Mouse (Mus musculus): Measurements from ENCODE around the gene Tysnd1. TPM values are rescaled to one million over a fixed set of nuclear protein-coding genes. Genes with fewer than 3 reads are reported as not detected.

Tysnd1 gene
- polyA plus RNA-seq, 1 experiment from 2014 or later: 31.4 TPM

- no peaks in the 10 kb centered on the region for H3K9me3 ChIP-seq (replicated peaks)
- H3K4me3 ChIP-seq (replicated peaks): no peak overlapping the region
- H3K27ac ChIP-seq (replicated peaks): no peak overlapping the region
- WGBS: 95% methylated on average over 8 of the region's 8 CpGs
- H3K4me1 ChIP-seq: no peaks in the 10 kb centered on the region
- no peaks in the 10 kb centered on the region for H3K27me3 ChIP-seq (replicated peaks)
- no peak overlapping the region for H3K9ac ChIP-seq (replicated peaks)
- ATAC-seq (ENCODE audit: low FRiP score): no peak
- peaks cover 99% of the 10 kb centered on the region for H3K36me3 ChIP-seq
- H3K4me2 ChIP-seq: no peak overlapping the region
These were observed 47.0 kb downstream of the Tysnd1 start for GRCm38 (mm10) chr10:61742336-61742735.

GRCm38 (mm10) chr10:61745133-61745532 is 49.8 kb downstream of the Tysnd1 start:
- no peak overlapping the region for H3K4me2 ChIP-seq
- no peak overlapping the region for H3K27ac ChIP-seq (replicated peaks)
- no peak overlapping the region for H3K4me3 ChIP-seq (replicated peaks)
- no peaks in the 10 kb centered on the region for H3K9me3 ChIP-seq (replicated peaks)
- H3K27me3 ChIP-seq (replicated peaks): no peaks in the 10 kb centered on the region
- WGBS: 87% methylated on average over 4 of the region's 4 CpGs
- no peaks in the 10 kb centered on the region for H3K4me1 ChIP-seq
- peaks cover 95% of the 10 kb centered on the region for H3K36me3 ChIP-seq
- no peak overlapping the region for H3K9ac ChIP-seq (replicated peaks)
- no peak for ATAC-seq (ENCODE audit: low FRiP score)

- no peak for ATAC-seq (ENCODE audit: low FRiP score)
- Histone ChIP-seq H3K9me3 (replicated peaks) (no peaks in the 10 kb centered on the region), H3K4me1 (no peaks in the 10 kb centered on the region), H3K9ac (replicated peaks) (no peak overlapping the region), H3K4me3 (replicated peaks) (no peak overlapping the region), H3K27me3 (replicated peaks) (no peaks in the 10 kb centered on the region), H3K36me3 (peaks cover 95% of the 10 kb centered on the region), H3K27ac (replicated peaks) (no peak overlapping the region), H3K4me2 (no peak overlapping the region)
- WGBS: 79% methylated on average over 13 of the region's 13 CpGs
These were observed 52.0 kb downstream of the Tysnd1 start for GRCm38 (mm10) chr10:61747302-61747701.

GRCm38 (mm10) chr10:61750014-61750413 is 54.7 kb downstream of the Tysnd1 start:
- peaks cover 91% of the 10 kb centered on the region for H3K36me3 ChIP-seq
- no peaks in the 10 kb centered on the region for H3K27me3 ChIP-seq (replicated peaks)
- H3K9ac ChIP-seq (replicated peaks): no peak overlapping the region
- no peak for ATAC-seq (ENCODE audit: low FRiP score)
- no peak overlapping the region for H3K4me3 ChIP-seq (replicated peaks)
- H3K4me1 ChIP-seq: no peaks in the 10 kb centered on the region
- H3K4me2 ChIP-seq: no peak overlapping the region
- H3K27ac ChIP-seq (replicated peaks): no peak overlapping the region
- 82% methylated on average over 9 of the region's 9 CpGs for WGBS
- no peaks in the 10 kb centered on the region for H3K9me3 ChIP-seq (replicated peaks)

- no peak for ATAC-seq (ENCODE audit: low FRiP score)
- no peak overlapping the region for H3K9ac ChIP-seq (replicated peaks)
- H3K4me2 ChIP-seq: no peak overlapping the region
- H3K36me3 ChIP-seq: peaks cover 88% of the 10 kb centered on the region
- no peaks in the 10 kb centered on the region for H3K27me3 ChIP-seq (replicated peaks)
- H3K4me3 ChIP-seq (replicated peaks): no peak overlapping the region
- no peak overlapping the region for H3K27ac ChIP-seq (replicated peaks)
- 87% methylated on average over 20 of the region's 20 CpGs for WGBS
- no peaks in the 10 kb centered on the region for H3K4me1 ChIP-seq
- no peaks in the 10 kb centered on the region for H3K9me3 ChIP-seq (replicated peaks)
These were observed 56.4 kb downstream of the Tysnd1 start for GRCm38 (mm10) chr10:61751534-61752219.

Other genes starting within 250 kb of the Tysnd1 start
- 44.1 and 57.0 TPM in 2 replicates for gene Eif4ebp2, start 242.9 kb upstream of the Tysnd1 start, polyA plus RNA-seq (2015; fragmentation: Nextera tagmentation; extraction: Ambion mirVana)
- 12.1 and 14.5 TPM in 2 replicates for gene Lrrc20, start 219.7 kb upstream of the Tysnd1 start, polyA plus RNA-seq (2015; fragmentation: Nextera tagmentation; extraction: Ambion mirVana)
- 0.42 and 0.58 TPM in 2 replicates for gene Npffr1, start 100.0 kb upstream of the Tysnd1 start, polyA plus RNA-seq (2015; fragmentation: Nextera tagmentation; extraction: Ambion mirVana)
- gene Ppa1, start 47.0 kb upstream of the Tysnd1 start, polyA plus RNA-seq (2015; fragmentation: Nextera tagmentation; extraction: Ambion mirVana): 200 and 209 TPM in 2 replicates
- gene Sar1a, start 15.2 kb upstream of the Tysnd1 start, polyA plus RNA-seq (2015; fragmentation: Nextera tagmentation; extraction: Ambion mirVana): 183 and 196 TPM in 2 replicates
- gene Aifm2, start 19.7 kb downstream of the Tysnd1 start, polyA plus RNA-seq (2015; fragmentation: Nextera tagmentation; extraction: Ambion mirVana): 17.3 and 18.2 TPM in 2 replicates
- 232 and 258 TPM in 2 replicates for gene H2afy2, start 88.6 kb downstream of the Tysnd1 start, polyA plus RNA-seq (2015; fragmentation: Nextera tagmentation; extraction: Ambion mirVana)